Mouse (Mus musculus): ENCODE data around the gene Aplp2.
A peak's percentile ranks its signal among the peaks of the same experiment; 100 is the strongest.
"Not testable (repeated sequence)": the region's sequence is repeated elsewhere in the genome, so short reads cannot be mapped to it uniquely, and the experiment has no call there.

Gene Aplp2

DNA sequence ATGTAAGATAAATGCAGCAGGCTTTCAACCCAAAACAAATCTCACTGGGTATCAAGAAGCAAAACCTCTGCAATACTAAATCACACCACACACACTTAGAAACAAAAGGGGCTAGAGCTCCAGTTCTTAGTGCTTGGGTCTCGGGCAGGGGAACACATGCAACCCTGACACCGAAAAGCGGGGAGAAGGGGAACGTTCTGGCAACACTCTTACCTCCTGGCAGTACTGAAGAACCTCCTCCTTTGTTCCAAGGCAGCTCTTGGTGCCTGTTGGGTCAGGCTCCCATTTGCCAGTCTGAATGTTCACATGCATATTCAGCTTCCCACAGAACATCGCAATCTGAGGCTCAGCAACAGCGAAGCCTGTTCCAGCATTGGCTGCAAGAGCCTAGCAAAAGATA lies 33.9 kb downstream of the Aplp2 start:
- peak; percentile 46; the same call in 1 of the 2 replicates for ATAC-seq (ENCODE audit: low TSS enrichment)

- ATAC-seq (ENCODE audit: low TSS enrichment): peak; percentile 74
Measured at GRCm38 (mm10) chr9:31176379-31177130, 35.1 kb downstream of the Aplp2 start.

DNA sequence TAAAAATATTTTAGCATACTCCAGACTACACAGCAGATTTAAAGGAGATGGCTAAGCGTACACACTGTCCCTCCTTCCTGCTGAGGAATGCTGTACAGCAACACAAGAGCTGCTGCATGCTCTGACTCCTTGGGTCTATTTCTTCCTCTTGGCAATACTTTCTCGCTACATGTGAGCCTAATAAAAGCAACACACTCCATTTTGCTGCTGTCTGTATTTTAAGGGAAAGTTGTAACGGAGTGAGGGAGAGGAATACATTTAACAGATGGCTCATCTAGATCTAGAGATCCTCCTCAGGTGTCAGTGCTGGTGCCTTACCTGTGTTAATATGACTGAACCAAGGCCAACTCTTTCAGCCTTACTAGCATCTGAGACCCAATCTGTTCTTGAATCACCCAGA lies 35.6 kb downstream of the Aplp2 start:
- ATAC-seq (ENCODE audit: low TSS enrichment): peak; percentile 82

GRCm38 (mm10) chr9:31175346-31175745 lies 36.3 kb downstream of the Aplp2 start:
- ATAC-seq (ENCODE audit: low TSS enrichment): no peak

DNA sequence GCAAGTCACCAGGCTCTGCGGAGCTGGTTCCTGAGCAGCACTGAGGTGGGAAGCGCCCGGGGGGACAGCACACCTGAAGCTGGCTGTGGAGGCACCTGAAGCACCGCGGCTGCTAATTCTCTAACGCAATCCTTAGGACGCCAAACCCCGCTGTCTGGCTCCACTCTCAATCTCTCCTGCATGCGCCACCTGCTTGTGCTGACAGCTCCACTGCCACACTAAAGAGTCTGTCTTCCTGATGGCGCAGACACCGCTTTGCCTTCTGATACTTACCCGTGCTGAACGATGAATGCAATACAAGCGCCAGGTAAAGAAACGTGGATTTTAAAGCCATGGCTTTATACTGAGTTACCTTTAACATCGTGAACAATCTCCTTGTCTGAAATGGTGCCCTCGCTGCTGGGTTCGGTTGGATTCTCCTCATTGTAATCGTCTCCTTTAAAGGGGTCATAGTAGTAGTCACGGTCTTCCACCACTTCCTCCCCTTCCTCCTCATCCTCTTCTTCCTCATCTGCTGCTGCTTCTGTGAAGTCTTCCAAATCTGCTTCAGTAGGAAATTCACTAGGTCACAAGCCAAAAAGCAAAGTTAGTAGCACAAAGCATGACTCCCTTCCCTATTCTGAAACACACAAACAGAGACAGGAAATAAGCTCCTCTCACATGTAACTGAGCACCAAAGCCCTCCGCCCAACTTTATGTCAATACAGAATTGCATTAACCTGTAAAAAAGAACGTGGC lies 43.1 kb downstream of the Aplp2 start:
- ATAC-seq (ENCODE audit: low TSS enrichment): no peak

GRCm38 (mm10) chr9:31167305-31167704 lies 44.3 kb downstream of the Aplp2 start:
- ATAC-seq (ENCODE audit: low TSS enrichment): no peak

DNA sequence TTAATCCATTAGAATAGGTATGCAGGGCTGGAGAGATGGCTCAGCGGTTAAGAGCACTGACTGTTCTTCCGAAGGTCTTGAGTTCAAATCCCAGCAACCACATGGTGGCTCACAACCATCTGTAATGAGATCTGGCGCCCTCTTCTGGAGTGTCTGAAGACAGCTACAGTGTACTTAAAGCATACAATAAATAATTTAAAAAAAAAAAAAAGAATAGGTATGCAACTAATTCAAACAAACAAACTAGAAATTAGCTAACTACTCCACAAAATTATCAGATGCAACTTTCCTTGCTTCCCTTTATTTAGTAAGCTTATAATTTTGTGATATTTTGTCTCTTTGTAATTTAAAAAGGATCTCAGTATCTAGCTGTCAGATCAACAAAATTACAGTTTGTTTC lies 46.1 kb downstream of the Aplp2 start:
- ATAC-seq (ENCODE audit: low TSS enrichment): not testable (repeated sequence)

DNA sequence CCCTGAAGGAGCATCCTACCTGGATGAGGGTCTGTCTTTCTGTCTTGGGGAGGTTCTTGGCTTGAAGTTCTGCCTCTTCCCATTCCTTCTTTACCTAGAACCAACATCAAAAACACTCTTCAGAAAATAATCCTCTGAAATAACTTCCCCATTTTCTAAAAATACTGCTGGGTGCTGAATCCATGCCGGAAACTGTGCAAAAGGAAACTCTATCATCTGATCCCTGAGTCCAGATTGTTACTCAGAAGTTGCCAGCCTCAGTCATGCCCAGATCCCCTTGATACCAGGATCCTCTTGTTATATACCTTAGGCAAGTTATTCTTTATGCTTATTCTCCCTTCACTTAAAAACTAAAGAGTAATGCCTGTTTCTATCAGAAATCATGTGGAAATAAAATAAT lies 48.3 kb downstream of the Aplp2 start:
- ATAC-seq (ENCODE audit: low TSS enrichment): no peak

GRCm38 (mm10) chr9:31162911-31163310 lies 48.7 kb downstream of the Aplp2 start:
- no peak for ATAC-seq (ENCODE audit: low TSS enrichment)

DNA sequence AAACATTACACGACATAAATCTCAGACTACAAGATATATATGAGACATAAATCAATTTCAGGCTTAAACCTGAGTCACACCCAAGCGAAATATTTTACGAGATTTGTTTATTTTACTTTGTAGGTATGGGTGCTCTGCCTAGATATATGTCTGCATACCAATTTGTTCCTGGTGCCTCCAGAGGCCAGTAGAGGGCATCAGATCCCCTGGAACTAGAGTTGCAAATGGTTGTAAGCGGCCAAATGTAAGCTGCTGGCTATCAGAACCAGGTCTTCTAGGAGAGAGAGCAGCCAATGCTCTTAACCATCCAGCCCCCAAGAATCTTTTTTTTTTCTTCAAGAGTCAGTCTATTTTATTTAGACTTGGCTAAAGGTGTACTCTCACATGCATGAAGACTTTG lies 51.7 kb downstream of the Aplp2 start:
- ATAC-seq (ENCODE audit: low TSS enrichment): no peak

GRCm38 (mm10) chr9:31156594-31156993 lies 55.0 kb downstream of the Aplp2 start:
- ATAC-seq (ENCODE audit: low TSS enrichment): 0 out of 2 replicates have a peak, but pooled peaks have one; percentile 5

DNA sequence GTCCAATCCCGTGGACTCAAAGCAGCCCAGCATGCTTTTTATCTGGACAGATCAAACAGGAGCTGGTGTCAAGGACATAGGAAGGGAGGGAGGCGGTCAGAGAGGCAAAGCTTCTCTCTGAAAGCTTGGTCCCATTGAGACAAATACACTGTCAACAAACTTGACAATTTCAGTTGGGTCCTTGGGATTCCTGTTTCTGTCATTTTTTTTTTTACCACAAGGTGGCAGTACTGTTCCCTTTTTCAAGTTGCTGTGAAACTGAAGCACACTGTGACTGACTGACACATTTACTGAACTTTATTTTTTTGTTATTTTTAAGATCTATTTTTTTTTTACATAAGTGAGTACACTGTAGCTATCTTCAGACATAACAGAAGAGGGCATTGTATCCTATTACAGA lies 60.6 kb downstream of the Aplp2 start:
- ATAC-seq (ENCODE audit: low TSS enrichment): 0 out of 2 replicates have a peak, but pooled peaks have one; percentile 47

DNA sequence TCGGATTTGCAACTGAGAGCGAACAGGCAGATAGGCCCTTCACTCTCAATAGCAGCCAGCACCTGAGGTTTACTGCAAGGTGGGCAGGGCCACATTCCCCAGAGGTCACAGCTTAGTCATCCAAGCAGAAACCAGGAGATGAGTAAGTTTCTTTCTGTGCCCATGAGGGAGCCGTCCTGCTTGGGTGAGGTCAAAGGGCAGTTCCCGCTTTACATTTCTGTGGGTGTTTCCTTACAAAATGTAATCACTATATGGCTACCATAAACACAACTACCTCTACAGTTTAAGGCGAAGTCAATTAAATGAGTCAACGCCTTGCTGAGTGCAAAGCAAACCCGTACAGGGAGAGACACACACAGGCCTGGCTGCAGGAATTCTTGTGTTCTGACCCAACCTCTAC lies 63.5 kb downstream of the Aplp2 start:
- no peak for ATAC-seq (ENCODE audit: low TSS enrichment)

DNA sequence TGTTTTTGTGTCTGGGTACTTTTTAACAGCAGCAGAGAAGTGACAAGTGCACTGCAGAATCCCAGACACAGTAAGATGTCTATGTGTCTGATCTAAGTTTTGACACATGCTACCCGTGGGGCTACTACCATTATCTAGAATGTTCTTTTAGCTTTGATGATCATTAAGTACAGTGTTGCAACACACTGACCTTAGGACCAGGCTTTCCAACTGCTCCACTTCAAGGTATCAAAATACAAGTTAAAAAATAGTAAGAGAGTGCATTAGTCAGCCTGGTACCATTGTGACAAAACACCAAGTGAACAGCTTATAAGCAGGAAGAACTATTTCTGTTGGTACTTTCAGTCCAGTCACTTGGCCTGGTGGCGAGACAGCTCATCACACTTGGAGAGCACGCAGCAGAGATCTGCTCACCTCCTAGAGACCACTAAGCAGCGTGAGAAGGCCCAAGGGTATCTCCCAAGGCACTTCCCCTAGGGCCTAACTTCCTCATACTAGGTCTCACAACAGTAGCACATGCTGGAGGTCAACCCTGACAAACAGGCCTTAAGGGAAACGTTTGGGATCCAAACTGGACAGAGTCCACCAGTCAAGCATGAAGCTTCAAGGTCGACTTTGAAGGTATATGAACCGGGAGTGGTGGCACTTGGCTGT lies 66.2 kb downstream of the Aplp2 start:
- ATAC-seq (ENCODE audit: low TSS enrichment): no peak

DNA sequence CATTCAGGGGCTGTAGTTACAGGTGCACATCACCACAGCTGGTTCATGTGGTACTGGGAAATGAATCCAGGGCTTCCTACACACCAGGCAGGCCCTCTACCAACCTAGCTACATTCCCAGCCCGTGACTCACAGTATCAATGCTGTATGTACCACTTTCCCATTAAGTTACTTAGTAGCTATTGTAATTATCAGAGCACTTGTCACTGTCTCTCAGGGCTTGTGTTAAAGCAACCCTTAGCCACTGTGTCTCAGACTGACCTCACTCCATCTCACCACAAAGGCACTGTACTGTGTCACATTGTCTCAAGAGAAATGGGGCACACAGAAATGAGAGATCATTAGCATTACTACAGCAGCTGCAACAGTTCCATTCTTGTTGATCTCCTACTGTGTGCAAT lies 68.7 kb downstream of the Aplp2 start:
- ATAC-seq (ENCODE audit: low TSS enrichment): no peak

DNA sequence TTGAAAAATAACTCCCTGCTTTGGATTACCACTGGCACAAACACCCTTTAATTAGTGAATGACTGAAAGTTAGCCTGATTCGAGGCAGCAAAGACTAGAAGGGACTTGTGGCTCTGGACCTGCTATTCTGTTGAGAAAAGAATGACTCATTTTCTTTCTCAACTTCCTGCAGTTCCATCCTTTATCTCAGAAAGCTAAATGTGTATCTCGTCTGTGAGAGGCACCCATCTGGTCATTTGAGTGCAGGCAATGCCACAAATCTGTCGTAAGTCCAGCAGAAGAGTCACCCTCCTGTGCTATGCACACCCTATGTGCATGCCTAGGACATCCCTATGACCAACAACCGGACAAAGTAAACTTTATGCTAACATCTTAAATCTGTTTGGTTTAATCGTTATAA lies 78.5 kb downstream of the Aplp2 start:
- ATAC-seq (ENCODE audit: low TSS enrichment): no peak

- no peak for ATAC-seq (ENCODE audit: low TSS enrichment)
Measured at GRCm38 (mm10) chr9:31131205-31131968, 80.2 kb downstream of the Aplp2 start, which contains the start of gene St14. St14 (minus strand) TSS chr9:31131853.

- peak; percentile 25; the same call in 1 of the 2 replicates for ATAC-seq (ENCODE audit: low TSS enrichment)
Measured at GRCm38 (mm10) chr9:31130357-31131204, 81.0 kb downstream of the Aplp2 start.

GRCm38 (mm10) chr9:31129956-31130355 lies 81.7 kb downstream of the Aplp2 start:
- ATAC-seq (ENCODE audit: low TSS enrichment): 0 out of 2 replicates have a peak, but pooled peaks have one; percentile 38

DNA sequence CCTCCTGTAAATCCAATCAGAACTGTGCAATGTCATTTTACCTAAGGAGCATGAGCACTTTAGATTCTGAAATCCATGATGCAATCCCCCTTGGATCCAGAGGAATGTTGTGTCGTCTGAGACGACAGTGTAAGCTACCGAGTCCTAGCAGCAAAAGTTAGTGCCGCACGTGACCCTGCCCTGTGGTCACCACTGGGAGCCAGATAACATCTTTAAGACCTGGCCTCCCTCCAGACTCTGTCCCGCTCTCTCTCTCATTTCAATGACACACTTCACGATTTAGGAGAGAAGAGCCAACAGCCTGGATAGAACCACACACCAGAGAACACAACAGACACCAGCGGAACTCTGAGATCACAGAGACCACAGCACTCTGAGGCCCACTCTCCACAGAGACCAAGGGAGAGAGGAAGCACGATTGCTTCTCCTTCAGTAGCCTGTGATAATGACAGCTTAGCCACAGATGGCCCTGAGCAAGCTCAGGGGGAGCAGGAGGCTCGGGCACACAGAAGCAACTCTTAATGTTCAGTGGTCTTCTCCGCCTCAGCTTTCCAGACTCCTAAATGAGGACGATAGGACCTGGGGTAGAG lies 83.6 kb downstream of the Aplp2 start:
- no peak for ATAC-seq (ENCODE audit: low TSS enrichment)
